Mouse (Mus musculus): ENCODE measurements around the gene Pdzrn4.

DNA sequence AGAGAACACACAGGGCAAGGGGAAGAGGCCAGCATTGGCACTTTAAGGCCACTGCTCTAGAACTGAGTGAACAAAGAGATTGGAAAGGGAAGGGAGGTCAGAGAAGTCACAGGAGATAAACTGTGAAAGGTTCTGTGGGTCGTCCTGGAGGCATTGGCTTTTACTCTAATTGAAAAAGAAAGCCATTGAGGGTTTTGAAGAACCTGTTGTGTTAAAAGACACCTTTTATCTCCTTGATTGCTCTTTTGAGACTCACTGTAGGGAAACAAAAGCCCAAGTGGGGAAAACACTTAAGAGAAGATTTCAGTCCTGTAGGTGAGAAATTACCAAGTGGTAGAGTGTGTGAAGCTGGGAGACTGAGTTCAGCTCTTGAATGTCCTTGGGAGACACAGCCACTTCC is 146.6 kb downstream of the Pdzrn4 start:
- TF ChIP-seq CTCF (IDR thresholded peaks at IDR 0.05; ENCODE audit: low read depth, low read length) (no peak), POLR2A (IDR thresholded peaks at IDR 0.05; ENCODE audit: extremely low read depth, insufficient read depth, low read length) (no peak)

All from liver, adult 2 months (tissue).